Mouse (Mus musculus): ENCODE data around the gene Sgms1. TPM values are rescaled to one million over a fixed set of nuclear protein-coding genes. Genes with fewer than 3 reads are reported as not detected.

Sgms1 gene
- polyA plus RNA-seq, 1 experiment: 40.7 TPM

- 77% methylated on average over 5 of the region's 5 CpGs for WGBS
These were observed 14.9 kb upstream of the Sgms1 start for GRCm38 (mm10) chr19:32404386-32404785.

GRCm38 (mm10) chr19:32403834-32404233 lies 14.3 kb upstream of the Sgms1 start:
- 94% methylated on average over 5 of the region's 5 CpGs for WGBS
- TF ChIP-seq POLR2A (IDR thresholded peaks at IDR 0.05; ENCODE audit: low read depth, low read length): no peak
- Histone ChIP-seq H3K36me3 (ENCODE audit: control insufficient read depth, insufficient read depth, low read length) (no peaks in the 10 kb centered on the region), H3K4me3 (ENCODE audit: insufficient read depth, low read depth, low read length) (no peak overlapping the region), H3K4me1 (ENCODE audit: control insufficient read depth, insufficient read depth, low read length) (no peaks in the 10 kb centered on the region), H3K27ac (ENCODE audit: insufficient read depth, low read depth, low read length) (no peak overlapping the region), H3K27me3 (replicated peaks; ENCODE audit: control insufficient read depth, insufficient read depth, low read length) (no peaks in the 10 kb centered on the region)
- no peak for DNase-seq

More at GRCm38 (mm10) chr19:32404386-32404785, 14.9 kb upstream of the Sgms1 start:
- Histone ChIP-seq H3K4me1 (ENCODE audit: control insufficient read depth, insufficient read depth, low read length) (no peaks in the 10 kb centered on the region), H3K36me3 (ENCODE audit: control insufficient read depth, insufficient read depth, low read length) (no peaks in the 10 kb centered on the region), H3K27me3 (replicated peaks; ENCODE audit: control insufficient read depth, insufficient read depth, low read length) (no peaks in the 10 kb centered on the region), H3K27ac (ENCODE audit: insufficient read depth, low read depth, low read length) (no peak overlapping the region), H3K4me3 (ENCODE audit: insufficient read depth, low read depth, low read length) (no peak overlapping the region)
- DNase-seq: no peak
- TF ChIP-seq POLR2A (IDR thresholded peaks at IDR 0.05; ENCODE audit: low read depth, low read length) (no peak), CTCF (conservative IDR thresholded peaks at IDR 0.05; ENCODE audit: insufficient read depth, insufficient read length, low read depth, low read length) (no peak)

GRCm38 (mm10) chr19:32398491-32398890 lies 9.0 kb upstream of the Sgms1 start:
- Histone ChIP-seq H3K4me3 (ENCODE audit: insufficient read depth, low read depth, low read length) (no peak overlapping the region), H3K4me1 (ENCODE audit: control insufficient read depth, insufficient read depth, low read length) (no peaks in the 10 kb centered on the region), H3K36me3 (ENCODE audit: control insufficient read depth, insufficient read depth, low read length) (no peaks in the 10 kb centered on the region), H3K27me3 (replicated peaks; ENCODE audit: control insufficient read depth, insufficient read depth, low read length) (no peaks in the 10 kb centered on the region), H3K27ac (ENCODE audit: insufficient read depth, low read depth, low read length) (no peak overlapping the region)
- TF ChIP-seq POLR2A (IDR thresholded peaks at IDR 0.05; ENCODE audit: low read depth, low read length): no peak
- TF ChIP-seq CTCF (conservative IDR thresholded peaks at IDR 0.05; ENCODE audit: insufficient read depth, insufficient read length, low read depth, low read length): no peak
- DNase-seq: no peak
- 85% methylated on average over 5 of the region's 5 CpGs for WGBS

GRCm38 (mm10) chr19:32396303-32396702 lies 6.8 kb upstream of the Sgms1 start:
- H3K4me1 ChIP-seq (ENCODE audit: control insufficient read depth, insufficient read depth, low read length): no peaks in the 10 kb centered on the region
- no peaks in the 10 kb centered on the region for H3K36me3 ChIP-seq (ENCODE audit: control insufficient read depth, insufficient read depth, low read length)
- 85% methylated on average over 6 of the region's 6 CpGs for WGBS
- H3K27ac ChIP-seq (ENCODE audit: insufficient read depth, low read depth, low read length): no peak overlapping the region
- TF ChIP-seq CTCF (conservative IDR thresholded peaks at IDR 0.05; ENCODE audit: insufficient read depth, insufficient read length, low read depth, low read length) (no peak), POLR2A (IDR thresholded peaks at IDR 0.05; ENCODE audit: low read depth, low read length) (no peak)
- DNase-seq: no peak
- no peak overlapping the region for H3K4me3 ChIP-seq (ENCODE audit: insufficient read depth, low read depth, low read length)
- H3K27me3 ChIP-seq (replicated peaks; ENCODE audit: control insufficient read depth, insufficient read depth, low read length): no peaks in the 10 kb centered on the region

DNA sequence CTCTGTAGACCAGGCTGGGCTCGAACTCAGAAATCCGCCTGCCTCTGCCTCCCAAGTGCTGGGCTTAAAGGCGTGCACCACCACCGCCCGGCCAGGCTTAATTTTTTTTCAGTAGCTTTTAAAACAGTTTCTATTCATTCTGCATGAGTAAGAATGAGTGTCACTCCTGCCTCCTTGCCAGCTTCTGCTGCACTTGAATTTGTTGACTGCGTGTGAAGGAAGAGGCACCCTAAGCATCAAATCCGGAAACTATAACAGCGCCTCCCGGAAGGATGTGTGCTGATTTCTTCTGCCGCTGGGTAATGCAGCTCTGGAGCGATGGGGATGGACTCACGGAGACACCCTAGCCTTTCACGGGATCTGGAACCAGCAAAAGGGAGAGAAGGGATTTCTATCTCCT lies 5.3 kb upstream of the Sgms1 start:
- TF ChIP-seq CTCF (conservative IDR thresholded peaks at IDR 0.05; ENCODE audit: insufficient read depth, insufficient read length, low read depth, low read length): no peak
- no peak for TF ChIP-seq POLR2A (IDR thresholded peaks at IDR 0.05; ENCODE audit: low read depth, low read length)
- Histone ChIP-seq H3K27me3 (replicated peaks; ENCODE audit: control insufficient read depth, insufficient read depth, low read length) (no peaks in the 10 kb centered on the region), H3K4me3 (ENCODE audit: insufficient read depth, low read depth, low read length) (no peak overlapping the region), H3K36me3 (ENCODE audit: control insufficient read depth, insufficient read depth, low read length) (no peaks in the 10 kb centered on the region), H3K4me1 (ENCODE audit: control insufficient read depth, insufficient read depth, low read length) (peaks cover 4% of the 10 kb centered on the region; the same call in 1 of the 2 replicates), H3K27ac (ENCODE audit: insufficient read depth, low read depth, low read length) (no peak overlapping the region)
- WGBS: 93% methylated on average over 13 of the region's 13 CpGs
- DNase-seq: no peak

DNA sequence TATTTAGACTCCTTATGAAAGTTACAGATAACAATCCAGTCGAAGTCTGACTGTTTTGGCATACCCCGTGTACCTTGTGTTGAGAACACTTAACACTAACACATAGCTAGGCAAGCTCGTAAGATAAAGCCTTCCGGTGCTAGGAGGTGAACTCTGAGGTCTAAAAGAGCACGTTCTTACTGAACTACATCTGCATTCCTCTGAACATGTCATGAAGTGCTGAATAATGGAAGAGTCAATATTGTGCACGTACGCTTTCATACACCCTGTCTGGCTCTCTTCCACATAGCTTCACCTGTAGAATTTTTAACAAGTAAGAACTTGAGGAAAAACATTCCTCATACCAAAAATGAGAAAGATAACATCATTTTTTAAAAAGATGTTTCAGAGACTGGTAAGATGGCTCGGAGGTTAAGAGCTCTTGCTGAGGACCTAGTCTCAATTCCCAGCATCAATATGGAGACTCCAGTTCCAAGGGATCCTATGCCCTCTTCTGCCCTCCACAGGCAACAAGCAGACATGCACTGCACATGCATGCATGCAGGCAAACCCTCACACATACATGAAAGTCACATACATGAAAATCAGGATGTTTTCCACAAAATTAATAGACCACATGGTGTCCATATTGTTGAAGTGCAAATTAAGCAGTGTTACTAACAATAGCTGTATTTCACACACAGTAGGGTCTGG lies 4.4 kb upstream of the Sgms1 start:
- WGBS: 83% methylated on average over 8 of the region's 8 CpGs

GRCm38 (mm10) chr19:32393092-32393745 lies 3.7 kb upstream of the Sgms1 start:
- Histone ChIP-seq H3K27me3 (replicated peaks; ENCODE audit: control insufficient read depth, insufficient read depth, low read length) (no peaks in the 10 kb centered on the region), H3K36me3 (ENCODE audit: control insufficient read depth, insufficient read depth, low read length) (no peaks in the 10 kb centered on the region), H3K4me3 (ENCODE audit: insufficient read depth, low read depth, low read length) (no peak overlapping the region), H3K27ac (ENCODE audit: insufficient read depth, low read depth, low read length) (no peak overlapping the region), H3K4me1 (ENCODE audit: control insufficient read depth, insufficient read depth, low read length) (peaks cover 4% of the 10 kb centered on the region; the same call in 1 of the 2 replicates)
- 59% methylated on average over 4 of the region's 4 CpGs for WGBS
- DNase-seq: no peak
- TF ChIP-seq POLR2A (IDR thresholded peaks at IDR 0.05; ENCODE audit: low read depth, low read length): no peak
- TF ChIP-seq CTCF (conservative IDR thresholded peaks at IDR 0.05; ENCODE audit: insufficient read depth, insufficient read length, low read depth, low read length): no peak

More for the DNA sequence above, 4.4 kb upstream of the Sgms1 start:
- peaks cover 4% of the 10 kb centered on the region; the same call in 1 of the 2 replicates for H3K4me1 ChIP-seq (ENCODE audit: control insufficient read depth, insufficient read depth, low read length)
- no peak overlapping the region for H3K4me3 ChIP-seq (ENCODE audit: insufficient read depth, low read depth, low read length)
- no peak for DNase-seq
- TF ChIP-seq CTCF (conservative IDR thresholded peaks at IDR 0.05; ENCODE audit: insufficient read depth, insufficient read length, low read depth, low read length): peak; percentile 29; the same call in 1 of the 2 replicates
- TF ChIP-seq POLR2A (IDR thresholded peaks at IDR 0.05; ENCODE audit: low read depth, low read length): no peak
- H3K27ac ChIP-seq (ENCODE audit: insufficient read depth, low read depth, low read length): no peak overlapping the region
- no peaks in the 10 kb centered on the region for H3K27me3 ChIP-seq (replicated peaks; ENCODE audit: control insufficient read depth, insufficient read depth, low read length)
- H3K36me3 ChIP-seq (ENCODE audit: control insufficient read depth, insufficient read depth, low read length): no peaks in the 10 kb centered on the region
